Mouse (Mus musculus) cortical plate, adult 2 months (tissue): ENCODE data around the gene Slc44a5. TPM values are rescaled to one million over a fixed set of nuclear protein-coding genes. Genes with fewer than 3 reads are reported as not detected.

Experiments used
- H3K27ac ChIP-seq: fragments of 200-500 bp; 2 replicates; pipeline ENCODE4 v1.5.1; 2012; ENCODE audit warnings: low read length, control low read depth, inconsistent platforms; ENCODE audit not compliant: insufficient read depth
- H3K4me1 ChIP-seq: fragments of 200-500 bp; 2 replicates; pipeline ENCODE4 v1.6.1; 2011; ENCODE audit warnings: low read length; ENCODE audit not compliant: control insufficient read depth, insufficient read depth
- H3K4me3 ChIP-seq: fragments of 200-500 bp; 2 replicates; pipeline ENCODE4 v1.5.1; 2011; ENCODE audit warnings: mild to moderate bottlenecking, low read length, control low read depth; ENCODE audit not compliant: insufficient read depth
- CTCF ChIP-seq: fragments of 200-500 bp; IDR thresholded peaks from 2 replicates; pipeline ENCODE4 v1.5.1; 2011; ENCODE audit warnings: mild to moderate bottlenecking, control low read depth, low read length; ENCODE audit not compliant: insufficient read depth; ENCODE audit errors: extremely low read depth
- POLR2A ChIP-seq: fragments of 200-500 bp; IDR thresholded peaks from 2 replicates; pipeline ENCODE4 v1.6.1; 2011; ENCODE audit warnings: mild to moderate bottlenecking, low read length, control low read depth; ENCODE audit not compliant: insufficient read depth; ENCODE audit errors: extremely low read depth
- polyA plus RNA-seq: library from polyadenylated mRNA; depleted of rRNA; stranded (reverse); fragments of >200 nt; gene quantifications from 2 replicates; pipeline ENCODE4 v1.2.3, GENCODE M21; 2012

The Slc44a5 gene
- polyA plus RNA-seq, 1 experiment = 4.8 TPM

- TF ChIP-seq POLR2A (no peak), CTCF (no peak)
- no peak overlapping the region for H3K27ac ChIP-seq
- H3K4me3 ChIP-seq = no peak overlapping the region
- H3K4me1 ChIP-seq = no peaks in the 10 kb centered on the region
Measured at GRCm38 (mm10) chr3:154284260-154284659, 311.0 kb downstream of the Slc44a5 start.

GRCm38 (mm10) chr3:154285351-154285750 is 312.1 kb downstream of the Slc44a5 start:
- Histone ChIP-seq H3K4me1 (no peaks in the 10 kb centered on the region), H3K27ac (no peak overlapping the region), H3K4me3 (no peak overlapping the region)
- TF ChIP-seq POLR2A (no peak), CTCF (no peak)

DNA sequence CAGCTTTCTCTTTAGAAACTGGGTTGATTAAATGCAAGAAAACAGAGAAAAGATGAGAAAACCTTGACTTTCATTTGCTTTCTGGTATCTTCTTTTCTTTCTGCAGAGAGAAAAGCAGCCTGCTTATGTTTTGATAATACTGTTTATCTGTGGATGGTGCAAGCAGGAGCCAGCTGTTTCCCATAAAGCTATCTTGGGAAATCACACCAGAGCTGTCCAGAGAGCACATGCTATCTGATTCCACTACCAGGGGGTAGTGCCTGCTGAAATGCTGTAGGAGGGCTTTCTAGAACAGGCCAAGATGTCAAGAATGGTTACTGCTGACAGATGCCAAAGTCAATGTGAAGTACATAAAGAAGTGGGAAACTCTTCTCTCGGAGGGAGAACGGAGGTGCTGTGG is 314.0 kb downstream of the Slc44a5 start:
- no peak overlapping the region for H3K27ac ChIP-seq
- TF ChIP-seq CTCF (no peak), POLR2A (no peak)
- H3K4me3 ChIP-seq = no peak overlapping the region
- no peaks in the 10 kb centered on the region for H3K4me1 ChIP-seq

DNA sequence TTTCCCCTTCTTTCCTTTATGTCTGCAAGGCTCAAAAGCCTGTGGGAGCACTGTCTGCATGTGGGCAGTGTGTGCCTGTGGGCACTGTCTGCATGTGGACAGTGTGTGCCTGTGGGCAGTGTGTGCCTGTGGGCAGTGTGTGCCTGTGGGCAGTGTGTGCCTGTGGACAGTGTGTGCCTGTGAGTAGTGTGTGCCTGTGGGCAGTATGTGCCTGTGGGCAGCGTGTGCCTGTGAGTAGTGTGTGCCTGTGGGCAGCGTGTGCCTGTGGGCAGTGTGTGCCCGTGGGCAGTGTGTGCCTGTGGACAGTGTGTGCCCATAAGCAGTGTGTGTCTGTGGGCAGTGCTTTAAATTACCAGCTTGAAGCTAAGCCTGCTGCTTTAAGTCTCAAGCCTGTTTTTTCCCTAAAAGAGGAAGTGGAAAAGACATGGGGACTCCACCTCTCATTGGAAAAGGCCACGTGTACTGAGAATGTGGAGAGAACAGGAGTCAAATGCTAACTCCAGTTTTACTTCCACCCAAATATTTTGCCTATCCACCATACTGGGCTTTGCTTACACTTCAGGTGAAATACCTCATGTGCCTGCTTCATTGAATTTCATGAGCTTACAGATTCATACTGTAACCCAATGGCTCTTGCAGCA is 315.3 kb downstream of the Slc44a5 start:
- TF ChIP-seq CTCF (no peak), POLR2A (no peak)
- H3K27ac ChIP-seq = no peak overlapping the region

GRCm38 (mm10) chr3:154290351-154290750 is 317.1 kb downstream of the Slc44a5 start:
- TF ChIP-seq CTCF (no peak), POLR2A (no peak)
- no peak overlapping the region for H3K4me3 ChIP-seq
- no peaks in the 10 kb centered on the region for H3K4me1 ChIP-seq
- H3K27ac ChIP-seq = no peak overlapping the region

More for the DNA sequence above, 315.3 kb downstream of the Slc44a5 start:
- no peaks in the 10 kb centered on the region for H3K4me1 ChIP-seq
- no peak overlapping the region for H3K4me3 ChIP-seq

GRCm38 (mm10) chr3:154292126-154292525 is 318.9 kb downstream of the Slc44a5 start:
- Histone ChIP-seq H3K27ac (no peak overlapping the region), H3K4me1 (no peaks in the 10 kb centered on the region), H3K4me3 (no peak overlapping the region)
- TF ChIP-seq CTCF (no peak), POLR2A (no peak)

DNA sequence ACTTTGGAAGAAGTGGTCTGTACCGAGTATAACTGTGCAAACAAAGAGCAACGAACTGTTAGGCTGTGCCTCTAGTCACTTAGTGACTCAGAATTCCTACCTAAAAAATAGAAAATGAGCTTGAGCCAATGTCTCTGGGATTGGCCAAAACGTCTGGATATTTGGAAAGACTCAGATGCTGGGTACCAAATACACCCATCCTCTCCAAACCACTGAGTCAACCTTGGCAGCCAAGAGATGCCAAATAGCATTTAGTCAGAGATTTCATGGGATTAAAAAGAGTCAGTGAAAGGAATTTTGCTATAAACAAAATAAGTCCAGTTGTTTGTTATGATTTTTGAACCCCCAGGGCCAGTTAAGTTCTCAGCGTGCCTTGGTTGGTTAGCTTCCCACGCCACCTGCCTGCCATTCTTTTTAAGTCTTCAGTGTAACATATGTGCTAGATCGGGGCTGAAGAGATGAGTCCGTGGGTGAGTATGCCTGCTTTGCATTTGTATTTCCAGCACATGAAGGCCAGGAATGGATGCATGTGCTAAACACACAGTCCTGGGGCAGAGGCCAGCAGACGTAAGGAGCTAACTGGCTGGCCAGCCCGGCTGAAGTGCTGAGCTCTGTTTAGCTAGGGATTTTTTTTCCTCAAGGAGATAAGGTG is 320.7 kb downstream of the Slc44a5 start:
- Histone ChIP-seq H3K27ac (no peak overlapping the region), H3K4me3 (no peak overlapping the region), H3K4me1 (no peaks in the 10 kb centered on the region)
- no peak for TF ChIP-seq CTCF
- no peak for TF ChIP-seq POLR2A

GRCm38 (mm10) chr3:154294924-154295834 is 321.9 kb downstream of the Slc44a5 start:
- Histone ChIP-seq H3K4me3 (no peak overlapping the region), H3K4me1 (no peaks in the 10 kb centered on the region), H3K27ac (no peak overlapping the region)
- TF ChIP-seq POLR2A = no peak
- no peak for TF ChIP-seq CTCF

DNA sequence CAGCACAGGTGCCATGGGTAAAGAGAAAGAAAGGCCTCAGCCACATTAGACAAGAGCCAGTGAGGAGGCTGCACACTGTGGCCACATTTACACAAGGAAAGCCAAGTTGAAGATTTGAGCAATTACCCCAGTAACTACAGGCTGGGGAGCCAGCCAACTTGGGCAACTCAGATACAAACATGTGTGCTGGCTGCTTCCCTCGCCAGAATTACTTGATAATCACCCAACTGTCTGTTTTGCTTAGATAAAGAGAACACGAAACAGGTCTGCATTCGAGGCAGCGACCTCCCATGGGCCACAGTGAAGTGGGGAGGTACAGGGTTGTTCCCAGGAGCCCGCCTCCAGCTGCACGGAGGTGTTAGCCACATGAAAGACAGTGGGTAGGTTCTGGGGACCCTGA is 324.3 kb downstream of the Slc44a5 start:
- Histone ChIP-seq H3K4me1 (no peaks in the 10 kb centered on the region), H3K27ac (no peak overlapping the region), H3K4me3 (no peak overlapping the region)
- TF ChIP-seq CTCF (no peak), POLR2A (no peak)

- TF ChIP-seq POLR2A (no peak), CTCF (no peak)
- H3K27ac ChIP-seq = no peak overlapping the region
- no peaks in the 10 kb centered on the region for H3K4me1 ChIP-seq
- H3K4me3 ChIP-seq = no peak overlapping the region
Measured at GRCm38 (mm10) chr3:154298490-154298889, 325.3 kb downstream of the Slc44a5 start.
